Mouse (Mus musculus): Measurements from ENCODE around the gene Arap1. TPM values are rescaled to one million over a fixed set of nuclear protein-coding genes. Genes with fewer than 3 reads are reported as not detected.

Arap1 gene
- polyA plus RNA-seq, 1 experiment = 227 TPM

GRCm38 (mm10) chr7:101453725-101454124 lies 105.9 kb downstream of the Arap1 start:
- no peak for DNase-seq (ENCODE audit: low read depth in 1 of 2, low spot score in 2 of 2)

GRCm38 (mm10) chr7:101454479-101454878 lies 106.6 kb downstream of the Arap1 start:
- H3K4me1 ChIP-seq (ENCODE audit: control insufficient read depth, insufficient read depth, insufficient read length) = peaks cover 63% of the 10 kb centered on the region
- H3K4me3 ChIP-seq (ENCODE audit: extremely low read depth, insufficient read depth, insufficient read length) = no peak overlapping the region
- no peak for TF ChIP-seq POLR2A (IDR thresholded peaks at IDR 0.05; ENCODE audit: low read depth, low read length)
- no peak for TF ChIP-seq CTCF (IDR thresholded peaks at IDR 0.05; ENCODE audit: extremely low read depth, insufficient read depth, insufficient read length, insufficient replicate concordance)
- 16% methylated on average over 9 of the region's 9 CpGs for WGBS
- no peaks in the 10 kb centered on the region for H3K27me3 ChIP-seq (ENCODE audit: control insufficient read depth, insufficient read depth, low read length)
- peak overlapping the region; percentile 30 for H3K27ac ChIP-seq (ENCODE audit: insufficient read depth, low read length)
- no peaks in the 10 kb centered on the region for H3K36me3 ChIP-seq (ENCODE audit: control insufficient read depth, insufficient read depth, low read length)
- DNase-seq (ENCODE audit: low read depth in 1 of 2, low spot score in 2 of 2) = peak; percentile 48 to 68

More at GRCm38 (mm10) chr7:101453725-101454124, 105.9 kb downstream of the Arap1 start:
- Histone ChIP-seq H3K27me3 (ENCODE audit: control insufficient read depth, insufficient read depth, low read length) (no peaks in the 10 kb centered on the region), H3K4me3 (ENCODE audit: extremely low read depth, insufficient read depth, insufficient read length) (no peak overlapping the region; the same call in 1 of the 2 replicates), H3K27ac (ENCODE audit: insufficient read depth, low read length) (peak overlapping the region; percentile 26), H3K4me1 (ENCODE audit: control insufficient read depth, insufficient read depth, insufficient read length) (peaks cover 55% of the 10 kb centered on the region), H3K36me3 (ENCODE audit: control insufficient read depth, insufficient read depth, low read length) (no peaks in the 10 kb centered on the region)
- TF ChIP-seq POLR2A (IDR thresholded peaks at IDR 0.05; ENCODE audit: low read depth, low read length) (no peak), CTCF (IDR thresholded peaks at IDR 0.05; ENCODE audit: extremely low read depth, insufficient read depth, insufficient read length, insufficient replicate concordance) (no peak)
- WGBS = 30% methylated on average over 8 of the region's 8 CpGs

- H3K27me3 ChIP-seq (ENCODE audit: control insufficient read depth, insufficient read depth, low read length) = no peaks in the 10 kb centered on the region
- peaks cover 69% of the 10 kb centered on the region for H3K4me1 ChIP-seq (ENCODE audit: control insufficient read depth, insufficient read depth, insufficient read length)
- TF ChIP-seq POLR2A (IDR thresholded peaks at IDR 0.05; ENCODE audit: low read depth, low read length) = no peak
- TF ChIP-seq CTCF (IDR thresholded peaks at IDR 0.05; ENCODE audit: extremely low read depth, insufficient read depth, insufficient read length, insufficient replicate concordance) = no peak
- DNase-seq (ENCODE audit: low read depth in 1 of 2, low spot score in 2 of 2) = no peak
- no peak overlapping the region for H3K4me3 ChIP-seq (ENCODE audit: extremely low read depth, insufficient read depth, insufficient read length)
- peak overlapping the region; percentile 30 for H3K27ac ChIP-seq (ENCODE audit: insufficient read depth, low read length)
- no peaks in the 10 kb centered on the region for H3K36me3 ChIP-seq (ENCODE audit: control insufficient read depth, insufficient read depth, low read length)
- WGBS = 42% methylated on average over 6 of the region's 6 CpGs
Observed at GRCm38 (mm10) chr7:101455141-101455540, 107.3 kb downstream of the Arap1 start.

GRCm38 (mm10) chr7:101456318-101456717 lies 108.5 kb downstream of the Arap1 start:
- H3K27me3 ChIP-seq (ENCODE audit: control insufficient read depth, insufficient read depth, low read length) = no peaks in the 10 kb centered on the region
- no peaks in the 10 kb centered on the region for H3K36me3 ChIP-seq (ENCODE audit: control insufficient read depth, insufficient read depth, low read length)
- peaks cover 72% of the 10 kb centered on the region for H3K4me1 ChIP-seq (ENCODE audit: control insufficient read depth, insufficient read depth, insufficient read length)
- no peak for TF ChIP-seq CTCF (IDR thresholded peaks at IDR 0.05; ENCODE audit: extremely low read depth, insufficient read depth, insufficient read length, insufficient replicate concordance)
- TF ChIP-seq POLR2A (IDR thresholded peaks at IDR 0.05; ENCODE audit: low read depth, low read length) = no peak
- 81% methylated on average over 4 of the region's 4 CpGs for WGBS
- no peak overlapping the region for H3K4me3 ChIP-seq (ENCODE audit: extremely low read depth, insufficient read depth, insufficient read length)
- H3K27ac ChIP-seq (ENCODE audit: insufficient read depth, low read length) = peak overlapping the region; percentile 17
- no peak for DNase-seq (ENCODE audit: low read depth in 1 of 2, low spot score in 2 of 2)

- no peak overlapping the region; the same call in 1 of the 2 replicates for H3K4me3 ChIP-seq (ENCODE audit: extremely low read depth, insufficient read depth, insufficient read length)
- no peaks in the 10 kb centered on the region for H3K27me3 ChIP-seq (ENCODE audit: control insufficient read depth, insufficient read depth, low read length)
- H3K4me1 ChIP-seq (ENCODE audit: control insufficient read depth, insufficient read depth, insufficient read length) = peaks cover 74% of the 10 kb centered on the region
- H3K27ac ChIP-seq (ENCODE audit: insufficient read depth, low read length) = peak overlapping the region; percentile 77
- 18% methylated on average over 5 of the region's 5 CpGs for WGBS
- TF ChIP-seq CTCF (IDR thresholded peaks at IDR 0.05; ENCODE audit: extremely low read depth, insufficient read depth, insufficient read length, insufficient replicate concordance) (no peak), POLR2A (IDR thresholded peaks at IDR 0.05; ENCODE audit: low read depth, low read length) (no peak)
- no peaks in the 10 kb centered on the region for H3K36me3 ChIP-seq (ENCODE audit: control insufficient read depth, insufficient read depth, low read length)
- peak in 1 of 2 experiments; percentile 49 for DNase-seq (ENCODE audit: low read depth in 1 of 2, low spot score in 2 of 2)
Observed at GRCm38 (mm10) chr7:101456789-101457188, 108.9 kb downstream of the Arap1 start.

GRCm38 (mm10) chr7:101457283-101457682 lies 109.4 kb downstream of the Arap1 start:
- no peaks in the 10 kb centered on the region for H3K27me3 ChIP-seq (ENCODE audit: control insufficient read depth, insufficient read depth, low read length)
- no peaks in the 10 kb centered on the region for H3K36me3 ChIP-seq (ENCODE audit: control insufficient read depth, insufficient read depth, low read length)
- peaks cover 79% of the 10 kb centered on the region for H3K4me1 ChIP-seq (ENCODE audit: control insufficient read depth, insufficient read depth, insufficient read length)
- WGBS = 62% methylated on average over 5 of the region's 5 CpGs
- TF ChIP-seq CTCF (IDR thresholded peaks at IDR 0.05; ENCODE audit: extremely low read depth, insufficient read depth, insufficient read length, insufficient replicate concordance) (no peak), POLR2A (IDR thresholded peaks at IDR 0.05; ENCODE audit: low read depth, low read length) (no peak)
- H3K27ac ChIP-seq (ENCODE audit: insufficient read depth, low read length) = peak overlapping the region; percentile 77
- no peak for DNase-seq (ENCODE audit: low read depth in 1 of 2, low spot score in 2 of 2)
- H3K4me3 ChIP-seq (ENCODE audit: extremely low read depth, insufficient read depth, insufficient read length) = no peak overlapping the region

- no peaks in the 10 kb centered on the region for H3K27me3 ChIP-seq (ENCODE audit: control insufficient read depth, insufficient read depth, low read length)
- TF ChIP-seq POLR2A (IDR thresholded peaks at IDR 0.05; ENCODE audit: low read depth, low read length) (no peak), CTCF (IDR thresholded peaks at IDR 0.05; ENCODE audit: extremely low read depth, insufficient read depth, insufficient read length, insufficient replicate concordance) (no peak)
- no peak overlapping the region for H3K4me3 ChIP-seq (ENCODE audit: extremely low read depth, insufficient read depth, insufficient read length)
- H3K36me3 ChIP-seq (ENCODE audit: control insufficient read depth, insufficient read depth, low read length) = no peaks in the 10 kb centered on the region
- peaks cover 80% of the 10 kb centered on the region for H3K4me1 ChIP-seq (ENCODE audit: control insufficient read depth, insufficient read depth, insufficient read length)
- peak overlapping the region; percentile 77 for H3K27ac ChIP-seq (ENCODE audit: insufficient read depth, low read length)
- WGBS = 9% methylated on average over 8 of the region's 8 CpGs
- DNase-seq (ENCODE audit: low read depth in 1 of 2, low spot score in 2 of 2) = no peak
Observed at GRCm38 (mm10) chr7:101457801-101458200, 109.9 kb downstream of the Arap1 start.
